Mouse (Mus musculus): ENCODE measurements around the gene Ovol1.
A peak's percentile ranks its signal among the peaks of the same experiment; 100 is the strongest.

Gene Ovol1

GRCm38 (mm10) chr19:5529325-5530137, 30.9 kb downstream of the Ovol1 start:
- DNase-seq (ENCODE audit: extremely low read depth, low read depth, low spot score) = no peak

DNA sequence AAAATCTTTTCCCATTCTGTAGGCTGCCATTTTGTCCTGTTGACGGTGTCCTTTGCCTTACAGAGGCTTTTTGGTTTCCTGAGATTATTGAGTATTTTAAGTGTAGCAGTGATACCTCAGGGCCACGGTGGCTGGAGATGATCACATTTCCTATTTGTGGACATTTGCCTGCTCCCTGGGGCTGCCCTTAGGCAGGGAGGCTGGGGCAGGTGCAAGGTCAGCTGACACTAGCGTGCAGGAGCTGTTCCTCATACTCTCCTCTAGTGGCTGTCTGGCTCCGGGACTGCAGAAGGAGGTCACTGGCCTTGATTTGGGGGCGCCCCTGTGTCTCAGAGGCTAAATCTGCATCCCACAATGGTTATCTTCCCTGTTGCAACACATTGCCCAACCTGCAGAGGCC, 35.2 kb downstream of the Ovol1 start:
- no peak for DNase-seq (ENCODE audit: extremely low read depth, low read depth, low spot score)

DNA sequence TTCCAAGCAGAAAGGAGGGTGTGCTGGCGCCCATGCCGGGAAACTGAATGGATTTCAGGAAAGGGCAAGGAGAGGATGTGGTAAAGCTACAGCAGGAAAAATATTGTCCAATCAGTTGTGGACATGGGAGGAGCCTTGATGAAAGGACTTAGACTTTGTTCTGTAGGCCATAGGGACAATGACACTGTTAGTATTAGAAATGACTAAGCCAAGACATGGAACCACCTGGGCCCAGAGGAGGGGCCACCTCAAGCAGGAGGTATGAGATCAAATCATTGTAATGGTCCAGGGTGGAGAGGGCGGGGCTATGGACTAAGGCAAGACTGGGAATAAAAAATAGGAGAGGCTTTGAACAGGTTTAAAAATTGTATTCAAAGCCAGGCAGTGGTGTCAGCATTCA, 41.7 kb downstream of the Ovol1 start:
- no peak for DNase-seq (ENCODE audit: extremely low read depth, low read depth, low spot score)

DNA sequence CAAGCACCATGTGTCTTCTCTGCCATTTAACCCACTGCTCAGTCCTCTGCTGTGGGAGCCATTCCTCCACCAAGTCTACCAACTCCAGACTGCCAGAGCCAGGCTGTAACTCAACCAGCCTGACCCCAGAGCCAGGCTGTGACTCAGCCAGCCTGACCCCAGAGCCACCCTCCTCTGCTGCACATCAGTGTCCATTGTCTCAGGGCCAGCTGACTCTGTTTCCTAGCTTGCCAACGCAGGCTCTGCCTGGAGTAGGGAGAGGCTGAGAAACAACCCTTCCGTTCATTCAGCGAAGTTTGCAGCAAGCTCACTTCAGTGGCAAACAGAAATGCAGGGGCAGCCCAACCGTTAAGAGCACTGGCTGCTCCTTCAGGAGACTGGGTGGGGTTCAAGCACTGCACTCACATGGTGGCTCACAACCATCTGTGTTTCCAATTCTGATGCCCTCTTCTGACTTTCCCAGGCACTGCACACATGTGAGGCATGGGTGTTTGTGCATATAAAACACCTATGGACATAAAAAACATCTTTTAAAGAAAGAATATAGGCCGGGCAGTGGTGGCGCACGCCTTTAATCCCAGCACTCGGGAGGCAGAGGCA, 43.4 kb downstream of the Ovol1 start:
- no peak for DNase-seq (ENCODE audit: extremely low read depth, low read depth, low spot score)

- no peak for DNase-seq (ENCODE audit: extremely low read depth, low read depth, low spot score)
These were observed 44.3 kb downstream of the Ovol1 start for GRCm38 (mm10) chr19:5515840-5516777.

DNA sequence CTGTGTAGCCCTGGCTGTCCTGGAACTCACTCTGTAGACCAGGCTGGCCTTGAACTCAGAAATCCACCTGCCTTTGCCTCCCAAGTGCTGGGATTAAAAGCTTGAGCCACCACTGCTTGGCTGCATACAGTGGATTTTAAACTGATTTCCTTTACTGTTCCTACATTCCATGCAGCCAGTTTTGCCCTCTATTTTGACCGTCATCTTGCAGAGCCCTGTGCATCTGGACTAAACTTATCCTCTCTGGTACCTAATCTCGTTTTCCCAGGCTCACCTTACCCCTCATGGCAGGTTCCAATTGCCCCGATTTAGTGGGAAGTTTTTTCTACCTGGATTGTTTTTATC, 47.5 kb downstream of the Ovol1 start:
- no peak for DNase-seq (ENCODE audit: extremely low read depth, low read depth, low spot score)

- DNase-seq (ENCODE audit: extremely low read depth, low read depth, low spot score) = no peak
These were observed 48.1 kb downstream of the Ovol1 start for GRCm38 (mm10) chr19:5512091-5513004.

DNA sequence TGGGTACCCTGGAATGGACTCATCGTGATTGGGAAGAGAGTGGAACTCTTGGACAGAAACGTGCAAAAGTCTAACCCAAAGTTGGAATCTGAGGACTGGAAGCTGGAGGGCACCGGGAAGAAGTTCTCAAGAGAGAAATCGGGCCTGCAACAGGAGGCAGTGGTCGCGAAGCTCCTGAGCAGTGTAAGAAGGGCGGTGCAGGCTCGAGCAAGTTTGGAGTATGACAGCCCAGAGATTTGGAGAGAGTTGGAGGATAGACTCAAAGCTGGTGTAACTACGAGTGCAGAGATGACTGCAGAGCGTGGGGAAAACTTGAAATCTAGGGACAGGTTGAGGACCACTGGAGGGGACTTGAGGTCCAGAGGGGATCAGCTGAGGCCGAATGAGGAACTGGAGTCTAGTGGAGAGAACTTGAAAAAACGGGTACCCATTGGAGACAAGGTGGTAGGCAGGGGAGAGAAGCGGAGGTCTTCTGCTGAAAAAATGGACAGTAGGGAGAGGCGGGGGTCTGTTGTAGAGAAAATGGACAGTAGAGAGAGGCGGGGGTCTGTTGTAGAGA, 49.3 kb downstream of the Ovol1 start:
- DNase-seq (ENCODE audit: extremely low read depth, low read depth, low spot score) = no peak

DNA sequence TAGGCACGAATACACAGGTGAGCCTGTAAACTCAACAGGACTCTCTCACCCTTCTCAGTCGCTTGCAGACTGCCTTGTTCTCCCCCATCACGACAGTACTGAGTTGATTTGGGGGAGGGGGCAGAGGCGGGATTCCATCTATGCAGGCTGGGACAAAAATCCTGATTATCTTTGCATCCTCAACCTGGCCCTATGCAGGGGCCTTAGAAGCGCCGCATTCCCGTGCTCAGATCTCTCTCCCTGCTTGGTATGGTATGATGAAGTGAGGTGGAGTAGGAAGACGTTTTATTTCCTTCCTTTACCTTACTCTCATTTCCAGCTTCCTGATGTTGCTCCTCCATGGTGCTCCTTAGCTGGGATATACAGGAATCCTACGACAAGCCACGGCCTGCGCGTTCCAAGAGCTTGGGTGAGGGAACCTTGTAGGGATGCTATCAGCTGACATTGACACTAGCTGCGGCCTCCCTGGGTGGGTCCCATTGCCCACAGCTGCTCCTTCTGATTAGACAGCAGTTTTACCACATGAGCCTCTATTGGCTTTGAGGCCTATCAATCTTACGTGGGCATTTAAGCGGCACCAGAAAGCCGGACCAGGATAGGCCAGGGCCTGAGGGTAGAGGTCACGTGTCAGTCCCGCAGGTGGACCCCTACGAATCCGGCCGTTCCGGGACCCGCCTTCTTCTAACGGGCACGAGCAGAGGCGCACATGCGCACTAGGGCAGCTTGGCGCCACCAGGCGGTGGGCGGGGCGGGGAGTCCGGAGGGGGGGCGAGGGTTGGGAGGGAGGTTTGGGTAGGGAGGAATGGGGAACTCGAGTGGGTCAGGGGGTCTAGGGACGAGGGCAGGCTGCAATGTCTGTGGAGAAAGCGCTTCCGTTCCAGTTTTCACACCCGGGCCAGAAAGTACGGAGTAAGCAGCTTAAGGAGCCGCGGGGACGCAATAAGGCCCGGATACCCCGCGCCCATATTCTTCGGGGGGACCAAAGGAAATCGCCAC, 50.1 kb downstream of the Ovol1 start, which contains the start of gene Snx32:
TSS of gene Snx32 (minus strand) at position 508 of the 996 bp plus-strand sequence.
- DNase-seq (ENCODE audit: extremely low read depth, low read depth, low spot score) = peak; percentile 57

GRCm38 (mm10) chr19:5503687-5504086, 56.8 kb downstream of the Ovol1 start, which contains the start of gene 1700020D05Rik:
Gene 1700020D05Rik (minus strand): TSS chr19:5503787.
- no peak for DNase-seq (ENCODE audit: extremely low read depth, low read depth, low spot score)

DNA sequence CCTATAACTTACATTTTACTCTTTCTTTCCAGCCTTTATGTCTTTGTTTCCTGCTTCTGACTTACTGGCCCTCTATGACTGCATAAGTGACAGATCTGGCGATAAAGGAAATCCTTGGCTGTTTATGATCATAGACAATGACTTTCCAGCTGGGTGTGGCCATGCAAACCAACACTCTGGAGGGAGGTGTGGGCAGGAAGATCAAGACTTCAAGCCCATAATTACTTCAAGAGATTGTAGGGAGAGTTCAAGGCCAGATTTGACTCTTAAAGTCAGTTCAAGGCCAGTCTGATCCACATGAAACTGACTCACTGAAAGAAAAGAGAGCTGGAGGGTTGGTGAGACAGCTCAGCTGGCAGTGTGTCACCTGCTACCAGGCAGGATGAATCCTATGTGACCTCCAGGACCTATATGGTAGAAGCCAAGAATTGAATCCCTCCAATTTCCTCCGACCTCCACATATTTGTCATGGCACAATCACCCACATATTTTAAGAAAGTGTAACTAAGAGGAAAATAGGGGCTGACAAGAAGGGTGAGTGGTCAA, 60.0 kb downstream of the Ovol1 start:
- no peak for DNase-seq (ENCODE audit: extremely low read depth, low read depth, low spot score)
